Mouse (Mus musculus): Measurements from ENCODE around the gene Tent5d. TPM values are rescaled to one million over a fixed set of nuclear protein-coding genes. Genes with fewer than 3 reads are reported as not detected.
A peak's percentile ranks its signal among the peaks of the same experiment; 100 is the strongest.

Tent5d gene
- total RNA-seq (2014; fragmentation: Nextera tagmentation) (not detected in 2 replicates), total RNA-seq (2017) (not detected in 2 replicates)

DNA sequence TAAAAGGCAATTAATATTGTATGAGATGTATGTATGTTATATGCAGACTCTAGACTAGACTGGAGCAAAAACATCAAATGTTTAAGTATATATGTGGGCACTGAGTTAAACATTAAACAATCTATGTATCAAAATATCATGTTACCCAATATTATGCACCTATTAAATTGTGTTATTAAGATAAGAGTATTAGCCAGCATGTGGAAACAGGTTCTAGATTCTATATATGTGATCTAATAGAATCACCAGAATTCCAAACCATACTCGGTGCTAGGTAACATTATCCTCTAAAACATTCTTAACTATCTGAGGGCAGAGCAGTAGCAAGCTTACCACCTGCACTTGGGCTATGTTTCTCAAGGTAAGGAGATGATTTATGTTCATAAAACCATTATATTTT is at the start of gene Tent5d:
TSS of gene Tent5d (plus strand) at position 301 of the 400 bp plus-strand sequence.
- ATAC-seq (replicated peaks; ENCODE audit: low FRiP score, low TSS enrichment, poor library complexity, severe bottlenecking) = no peak

DNA sequence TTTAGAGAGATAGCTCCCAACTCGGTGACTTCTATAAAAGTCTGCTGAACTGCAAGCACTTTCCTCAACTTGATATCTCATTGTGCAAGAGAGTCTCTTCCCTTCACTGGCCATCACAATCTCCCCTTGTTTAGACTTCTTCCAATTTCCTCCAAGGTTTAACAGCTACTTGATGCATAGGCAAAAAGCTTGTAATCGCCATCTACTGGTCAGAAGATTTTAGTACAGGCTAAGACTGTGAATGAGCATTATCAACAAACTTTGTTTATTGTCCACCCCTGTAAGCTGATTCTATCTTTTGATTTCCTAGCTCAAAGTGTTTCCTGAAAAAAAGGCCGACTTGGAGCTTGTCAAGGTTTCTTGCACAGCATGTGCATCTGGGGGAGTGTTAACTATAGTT is 24.5 kb upstream of the Tent5d start:
- ATAC-seq (replicated peaks; ENCODE audit: low FRiP score, low TSS enrichment, poor library complexity, severe bottlenecking) = 0 out of 2 replicates have a peak, but pooled peaks have one; percentile 65

DNA sequence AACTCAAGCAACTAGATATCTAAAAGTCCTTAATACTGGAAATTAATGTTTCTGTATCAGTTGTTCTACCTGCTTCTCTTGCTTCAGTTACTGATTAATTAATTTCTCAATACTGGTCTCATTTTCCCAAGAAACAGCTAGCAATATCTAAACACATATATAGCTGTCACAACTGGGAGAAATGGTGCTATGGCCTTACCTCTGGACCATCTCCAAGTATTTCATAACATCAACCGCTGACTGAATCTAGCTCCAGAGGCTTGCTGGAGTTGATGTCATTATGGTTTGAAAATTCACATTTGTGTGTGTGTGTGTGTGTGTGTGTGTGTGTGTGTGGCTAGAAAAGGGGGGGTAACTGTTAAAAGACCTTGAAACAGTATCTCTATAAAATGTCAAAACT is 2.3 kb upstream of the Tent5d start:
- ATAC-seq (replicated peaks; ENCODE audit: low FRiP score, low TSS enrichment, poor library complexity, severe bottlenecking) = no peak

DNA sequence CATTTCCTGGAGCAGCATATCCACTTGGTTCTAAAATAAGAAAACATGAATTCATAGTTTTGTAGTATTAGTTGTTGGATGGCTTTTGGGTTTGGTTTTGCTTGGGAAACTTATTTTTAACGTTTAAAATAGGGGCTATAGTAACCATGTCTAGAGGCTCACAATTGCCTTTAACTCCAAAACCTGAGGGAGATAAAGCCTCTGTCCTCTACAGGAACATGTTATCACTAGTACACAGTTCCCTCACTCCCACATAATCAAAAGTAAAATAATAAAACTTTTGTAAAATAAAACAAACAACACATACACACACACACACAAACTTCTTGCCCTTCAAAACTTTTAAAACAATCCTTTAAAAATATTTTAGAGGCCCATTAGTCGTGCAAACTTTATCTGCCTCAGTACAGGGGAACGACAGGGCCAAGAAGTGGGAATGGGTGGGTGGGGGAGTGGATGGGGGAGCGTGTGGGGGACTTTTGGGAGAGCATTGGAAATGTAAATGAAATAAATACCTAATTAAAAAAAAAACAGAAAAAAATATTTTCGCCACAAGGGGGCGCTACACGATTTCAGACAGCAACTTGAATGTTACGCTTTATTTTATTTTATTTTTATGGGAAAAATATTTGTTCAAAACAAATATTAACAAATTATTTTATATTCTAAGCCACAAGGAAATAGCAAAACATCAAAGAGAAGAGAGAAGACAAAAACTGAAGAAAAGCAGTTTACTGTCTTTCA is 1.5 kb upstream of the Tent5d start:
- ATAC-seq (replicated peaks; ENCODE audit: low FRiP score, low TSS enrichment, poor library complexity, severe bottlenecking) = no peak

DNA sequence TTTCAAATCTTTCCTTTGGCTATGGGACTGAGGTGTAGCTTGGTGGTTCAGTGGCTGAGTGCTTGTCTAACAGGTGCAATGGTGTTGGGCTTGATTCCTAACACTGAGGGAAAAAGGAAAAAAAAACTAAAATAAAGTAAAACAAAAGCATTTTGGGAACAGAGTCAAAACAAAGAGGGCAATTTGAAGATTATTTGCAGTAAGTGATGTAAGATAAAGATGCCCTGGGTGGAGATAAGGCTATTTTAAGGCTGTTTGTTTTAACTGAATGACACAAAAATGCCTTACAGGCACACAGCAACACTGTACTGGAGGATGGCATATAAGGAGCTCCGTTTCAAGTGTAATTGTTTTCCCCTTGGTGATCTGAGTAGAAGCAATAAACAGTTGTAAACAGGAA is 3.4 kb downstream of the Tent5d start:
- ATAC-seq (replicated peaks; ENCODE audit: low FRiP score, low TSS enrichment, poor library complexity, severe bottlenecking) = no peak

DNA sequence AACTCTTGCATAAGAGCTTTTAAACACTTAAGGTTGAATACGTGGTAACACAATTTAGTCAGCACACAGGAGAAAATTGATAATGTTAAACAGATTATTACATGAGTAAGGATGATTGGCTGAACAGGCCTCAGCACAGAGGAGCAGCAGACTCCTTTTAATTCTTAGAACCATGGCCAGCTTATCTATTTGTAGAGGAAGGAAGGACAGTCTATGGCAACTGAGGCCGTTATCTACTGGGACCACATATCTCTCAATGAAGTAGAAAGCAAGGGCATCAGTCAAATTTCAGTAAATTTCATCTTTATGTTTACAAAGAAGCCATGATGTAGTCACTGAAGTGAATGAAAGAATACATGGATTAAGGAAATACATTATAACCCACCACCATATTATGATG is 4.5 kb downstream of the Tent5d start:
- peak; percentile 88 for ATAC-seq (replicated peaks; ENCODE audit: low FRiP score, low TSS enrichment, poor library complexity, severe bottlenecking)

DNA sequence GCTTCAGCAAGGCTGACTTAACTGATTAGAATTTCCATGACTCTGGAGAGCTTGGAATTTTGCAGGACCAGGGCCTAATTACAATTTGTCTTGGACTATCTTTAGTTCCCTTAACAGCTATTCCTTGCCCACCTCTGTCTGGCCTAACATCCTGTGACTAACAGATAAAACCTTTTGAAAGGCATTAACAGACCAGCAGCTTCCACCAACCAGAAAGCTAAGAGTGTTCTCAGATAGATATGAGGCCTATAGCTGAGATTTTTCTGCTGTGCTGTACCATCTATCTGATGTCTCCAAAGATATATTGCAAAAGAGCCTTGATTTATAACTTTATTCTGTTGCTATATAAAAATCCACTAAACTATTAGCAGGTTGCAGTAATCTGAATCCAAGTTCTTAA is 19.7 kb downstream of the Tent5d start:
- ATAC-seq (replicated peaks; ENCODE audit: low FRiP score, low TSS enrichment, poor library complexity, severe bottlenecking) = no peak

DNA sequence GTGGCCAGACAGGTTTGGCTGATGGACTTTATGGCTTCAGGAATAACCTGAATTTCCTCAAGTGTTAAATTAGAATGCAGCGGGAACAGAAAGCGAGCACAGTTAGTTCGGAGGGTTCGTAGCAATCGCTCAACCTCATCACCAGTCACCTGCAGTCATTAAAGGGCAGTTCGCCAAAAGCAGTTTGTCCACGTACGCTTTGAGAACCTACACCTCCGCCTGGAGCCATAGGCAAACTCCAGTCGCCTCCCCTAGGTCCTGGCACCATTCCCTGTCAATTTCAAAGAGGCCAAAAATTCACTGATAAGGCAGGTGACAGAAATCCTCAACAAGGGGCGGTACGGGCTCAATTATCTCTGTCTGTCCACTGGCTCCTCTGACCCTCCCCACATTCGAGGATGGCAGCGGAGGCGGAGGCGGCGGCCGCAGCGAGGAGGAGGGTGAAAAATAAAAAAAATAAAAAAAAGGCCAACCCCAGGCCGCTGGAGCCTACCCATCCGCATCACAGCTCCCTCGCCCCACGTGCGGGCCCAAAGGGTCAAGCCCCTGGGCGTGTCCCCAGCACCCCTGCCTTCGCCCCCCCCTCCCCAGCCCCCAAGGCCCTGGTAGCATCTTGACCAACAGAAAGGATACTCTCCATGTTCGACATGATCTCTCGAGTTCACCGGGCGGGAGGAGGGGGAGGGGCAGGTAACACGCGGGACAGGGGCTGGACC is 23.3 kb downstream of the Tent5d start:
- peak; percentile 77 for ATAC-seq (replicated peaks; ENCODE audit: low FRiP score, low TSS enrichment, poor library complexity, severe bottlenecking)

DNA sequence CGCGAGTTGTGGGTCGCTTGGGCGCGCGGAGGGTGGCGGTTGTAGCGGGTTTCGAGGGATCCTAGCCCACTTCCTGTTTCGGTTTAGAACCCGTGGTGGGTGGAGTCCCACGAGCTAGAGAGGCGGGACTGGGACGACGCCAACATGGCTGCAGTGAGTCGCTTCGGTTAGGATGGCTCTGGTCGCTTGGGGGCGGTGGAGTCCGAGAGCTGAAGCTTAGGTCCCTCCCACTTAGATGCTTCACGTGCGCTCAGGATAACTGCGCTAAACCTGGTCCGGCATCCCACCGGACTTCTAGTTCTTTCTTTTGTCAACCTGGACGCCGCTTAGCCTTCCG is 23.8 kb downstream of the Tent5d start, which contains the start of gene 2610002M06Rik:
TSS of gene 2610002M06Rik (minus strand) at position 117 of the 337 bp plus-strand sequence.
- peak; percentile 99 for ATAC-seq (replicated peaks; ENCODE audit: low FRiP score, low TSS enrichment, poor library complexity, severe bottlenecking)

DNA sequence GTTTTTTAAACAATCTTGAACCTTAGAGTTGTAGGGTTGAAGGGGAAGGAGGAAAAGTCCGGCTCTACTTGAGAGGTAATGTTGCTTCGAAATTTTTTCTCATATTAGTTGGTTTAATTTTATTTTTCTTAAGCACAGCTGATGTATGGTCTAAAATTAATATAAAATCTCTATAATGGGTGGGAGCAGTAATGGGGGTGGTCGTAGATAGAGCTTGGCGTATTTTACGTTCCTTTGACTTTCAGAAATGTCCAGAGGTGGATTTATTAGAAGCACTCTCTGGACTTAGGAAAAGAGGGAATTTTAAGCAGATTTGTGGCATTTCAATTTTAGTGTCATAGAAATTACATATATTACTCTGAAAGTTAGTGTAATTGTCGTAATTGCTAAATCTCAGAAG is 24.3 kb downstream of the Tent5d start:
- ATAC-seq (replicated peaks; ENCODE audit: low FRiP score, low TSS enrichment, poor library complexity, severe bottlenecking) = no peak

DNA sequence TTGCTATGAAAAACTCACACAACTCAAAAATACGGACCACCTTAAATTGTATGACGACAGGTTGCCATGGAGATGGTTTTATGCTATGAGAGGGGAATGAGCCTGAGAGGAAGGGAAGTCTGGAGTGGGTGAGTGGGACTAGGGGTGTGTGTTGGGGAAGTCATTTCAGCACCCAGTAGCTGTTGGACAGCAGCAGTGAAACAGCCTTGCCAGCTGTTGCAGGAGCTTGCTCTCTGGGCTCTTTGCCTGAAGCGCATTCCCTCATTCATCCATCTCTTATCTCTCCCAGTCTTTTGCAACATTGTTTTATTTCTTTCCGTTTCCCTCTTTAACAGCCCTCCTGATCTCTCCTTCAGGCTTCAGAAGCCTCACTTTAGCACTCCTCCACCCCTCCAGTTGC is 65.8 kb downstream of the Tent5d start:
- ATAC-seq (replicated peaks; ENCODE audit: low FRiP score, low TSS enrichment, poor library complexity, severe bottlenecking) = no peak

Other genes with a start within 250 kb of the Tent5d start
- gene Tbx22, start 124.6 kb upstream of the Tent5d start, total RNA-seq (2014; fragmentation: Nextera tagmentation) = not detected in 2 replicates
- gene Tbx22, start 124.6 kb upstream of the Tent5d start, total RNA-seq (2017) = not detected in 2 replicates
- gene 2610002M06Rik, start 23.7 kb downstream of the Tent5d start, total RNA-seq (2014; fragmentation: Nextera tagmentation) = 17.7 and 19.3 TPM in 2 replicates
- 22.6 and 28.5 TPM in 2 replicates for gene 2610002M06Rik, start 23.7 kb downstream of the Tent5d start, total RNA-seq (2017)
- gene Gm732, start 155.9 kb downstream of the Tent5d start, total RNA-seq (2014; fragmentation: Nextera tagmentation) = not detected in 2 replicates
- not detected in 2 replicates for gene Gm732, start 155.9 kb downstream of the Tent5d start, total RNA-seq (2017)